Mouse (Mus musculus) brain, embryonic 14.5 days (tissue): ENCODE results near the gene Pla2g12b. TPM values are rescaled to one million over a fixed set of nuclear protein-coding genes. Genes with fewer than 3 reads are reported as not detected.
"Not testable (repeated sequence)": the region's sequence is repeated elsewhere in the genome, so short reads cannot be mapped to it uniquely, and the experiment has no call there.

Experiments used
- DNase-seq: peaks from one replicate; pipeline ENCODE4 v3.0.0-alpha.2; 2011; ENCODE audit warnings: low read depth
- CTCF ChIP-seq: fragments of 200-500 bp; IDR thresholded peaks from 2 replicates; pipeline ENCODE4 v1.5.1; 2012; ENCODE audit warnings: inconsistent platforms, mild to moderate bottlenecking, moderate library complexity, borderline replicate concordance; ENCODE audit not compliant: insufficient read depth, insufficient read length; ENCODE audit errors: extremely low read depth
- POLR2A ChIP-seq: fragments of 200-500 bp; IDR thresholded peaks from 2 replicates; pipeline ENCODE4 v1.6.1; 2012; ENCODE audit warnings: mild to moderate bottlenecking, inconsistent platforms, borderline replicate concordance; ENCODE audit not compliant: poor library complexity, insufficient read depth, insufficient read length, severe bottlenecking; ENCODE audit errors: extremely low read depth
- polyA plus RNA-seq: library from polyadenylated mRNA; depleted of rRNA; stranded (reverse); fragments of >200 nt; gene quantifications from 2 replicates; pipeline ENCODE4 v1.2.3, GENCODE M21; 2012

Gene Pla2g12b
- polyA plus RNA-seq, 1 experiment: not detected

DNA sequence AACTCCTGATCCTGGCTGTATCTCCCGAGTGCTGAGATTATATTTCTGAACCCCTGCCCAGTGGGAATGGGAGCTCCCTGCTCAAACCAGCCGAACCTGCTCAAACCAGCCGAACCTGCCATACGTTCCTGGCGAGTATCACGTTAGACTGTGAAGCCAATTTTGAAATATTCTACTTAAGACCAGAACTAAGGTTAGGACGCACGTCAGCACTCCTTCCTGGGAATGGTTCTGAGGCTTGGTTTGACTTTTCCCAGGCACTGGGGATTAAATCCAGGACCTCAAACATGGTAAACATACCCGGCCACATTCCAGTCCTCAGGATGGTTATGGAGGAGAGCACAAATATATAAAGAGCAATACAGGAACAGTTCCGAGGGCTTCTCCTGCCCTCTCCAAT lies 25.6 kb upstream of the Pla2g12b start:
- no peak for TF ChIP-seq POLR2A
- no peak for TF ChIP-seq CTCF
- no peak for DNase-seq

DNA sequence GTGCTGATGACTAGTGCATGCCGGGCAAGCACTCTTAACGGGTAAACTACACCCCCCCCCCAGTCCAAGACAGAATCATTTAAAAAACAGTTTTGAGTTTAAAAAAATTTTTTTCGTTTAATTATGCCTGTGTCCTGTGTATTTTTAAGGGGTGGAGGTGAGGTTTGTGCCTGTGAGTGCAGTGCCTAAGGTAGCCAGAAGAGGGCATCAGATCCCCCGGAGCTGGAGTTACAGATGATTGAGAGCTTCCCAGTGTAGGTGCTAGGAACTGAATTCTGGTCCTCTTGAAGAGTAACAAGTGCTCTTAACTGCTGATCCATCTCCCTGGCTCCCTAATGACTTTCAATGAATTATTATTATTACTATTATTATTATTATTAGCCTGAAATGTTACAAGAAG lies 24.7 kb upstream of the Pla2g12b start:
- no peak for DNase-seq
- TF ChIP-seq POLR2A (no peak), CTCF (no peak)

DNA sequence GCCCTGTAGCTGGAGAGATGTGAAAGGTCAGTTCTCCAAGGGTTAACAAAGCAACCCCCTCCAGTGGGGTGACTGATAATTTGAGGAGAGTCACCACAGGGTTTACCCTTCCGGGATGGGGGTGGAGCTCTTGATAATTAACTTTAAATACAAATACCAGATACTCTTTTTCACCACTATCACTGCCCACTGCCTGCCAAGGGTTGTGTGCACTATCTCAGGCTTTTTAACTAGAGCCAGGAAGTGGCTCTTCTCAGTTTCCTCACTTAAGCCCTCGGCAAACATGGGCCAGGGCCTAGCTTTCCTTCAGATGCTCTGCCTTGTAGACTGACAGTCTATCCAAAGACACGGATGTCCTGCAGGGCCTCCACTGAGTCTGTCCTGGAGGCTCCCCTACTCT lies 23.5 kb upstream of the Pla2g12b start:
- no peak for TF ChIP-seq POLR2A
- TF ChIP-seq CTCF: no peak
- DNase-seq: no peak

DNA sequence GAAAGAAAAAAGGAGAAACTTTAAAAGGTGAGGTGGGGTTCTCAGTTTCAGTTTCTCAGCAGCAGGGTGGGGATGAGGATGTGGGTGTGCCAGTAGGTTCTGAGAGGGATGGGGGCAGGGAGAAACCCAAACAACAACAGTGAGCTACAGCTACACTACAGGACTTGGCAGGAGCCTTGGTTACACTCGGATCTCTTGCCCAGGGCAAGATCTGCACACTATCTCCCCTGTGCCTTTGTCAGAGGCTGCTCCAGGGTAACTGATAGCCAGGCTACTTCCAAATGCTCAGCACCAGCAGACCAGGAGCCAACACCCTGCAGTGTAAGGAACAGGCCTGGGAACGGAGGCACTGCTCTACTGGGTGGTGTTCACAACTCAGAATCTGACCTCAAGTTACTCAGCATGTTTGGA lies 23.0 kb upstream of the Pla2g12b start:
- no peak for TF ChIP-seq CTCF
- no peak for TF ChIP-seq POLR2A

DNA sequence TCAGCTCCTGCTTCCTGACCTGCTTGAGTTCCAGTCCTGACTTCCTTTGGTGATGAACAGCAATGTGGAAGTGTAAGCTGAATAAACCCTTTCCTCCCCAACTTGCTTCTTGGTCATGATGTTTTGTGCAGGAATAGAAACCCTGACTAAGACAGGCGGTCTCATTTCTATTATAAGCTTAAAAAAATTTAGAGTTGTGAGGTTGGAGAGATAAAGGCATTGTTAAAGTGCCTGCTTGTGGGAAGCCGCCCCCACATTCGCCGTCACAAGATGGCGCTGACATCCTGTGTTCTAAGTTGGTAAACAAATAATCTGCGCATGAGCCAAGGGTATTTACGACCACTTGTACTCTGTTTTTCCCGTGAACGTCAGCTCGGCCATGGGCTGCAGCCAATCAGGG lies 21.9 kb upstream of the Pla2g12b start:
- not testable (repeated sequence) for DNase-seq

More for the DNA sequence above, 23.0 kb upstream of the Pla2g12b start:
- no peak for DNase-seq

DNA sequence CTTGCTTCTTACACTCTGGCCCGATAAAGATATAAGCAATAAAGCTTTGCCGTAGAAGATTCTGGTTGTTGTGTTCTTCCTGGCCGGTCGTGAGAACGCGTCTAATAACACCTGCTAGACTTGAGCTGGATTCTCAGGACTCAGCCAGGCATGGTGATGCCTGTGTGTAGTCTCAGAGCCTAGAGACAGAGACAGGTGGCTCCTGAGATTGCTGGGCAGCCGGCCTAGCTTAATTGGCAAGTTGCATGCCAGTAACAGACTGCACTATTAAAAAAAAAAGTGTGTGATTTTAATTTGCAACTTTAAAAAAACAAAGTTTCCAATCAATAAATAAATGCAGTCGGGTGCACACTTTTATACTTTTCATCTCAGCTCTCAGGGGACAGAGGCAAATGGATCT lies 16.5 kb upstream of the Pla2g12b start:
- DNase-seq: peak; percentile 80
- no peak for TF ChIP-seq POLR2A
- no peak for TF ChIP-seq CTCF

DNA sequence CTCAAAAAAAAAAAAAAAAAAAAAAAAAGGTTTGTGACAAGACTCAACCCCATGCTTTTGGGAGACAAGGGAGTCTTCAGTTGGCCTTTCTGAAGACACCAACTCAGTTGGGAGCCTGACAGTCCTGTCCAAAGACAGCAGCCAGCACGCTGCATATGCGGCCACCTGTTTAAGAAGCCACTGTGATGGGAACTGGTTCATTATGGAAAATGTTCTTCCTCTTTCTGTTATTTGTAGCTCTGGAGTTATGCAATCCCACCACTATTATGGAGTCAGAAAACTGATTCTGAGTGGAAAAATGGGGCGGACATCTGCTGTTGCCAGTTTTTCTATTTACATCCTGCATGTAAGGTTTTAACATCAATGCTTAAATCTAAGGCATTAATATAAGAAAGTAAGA lies 13.8 kb upstream of the Pla2g12b start:
- no peak for TF ChIP-seq POLR2A
- TF ChIP-seq CTCF: no peak
- DNase-seq: no peak

DNA sequence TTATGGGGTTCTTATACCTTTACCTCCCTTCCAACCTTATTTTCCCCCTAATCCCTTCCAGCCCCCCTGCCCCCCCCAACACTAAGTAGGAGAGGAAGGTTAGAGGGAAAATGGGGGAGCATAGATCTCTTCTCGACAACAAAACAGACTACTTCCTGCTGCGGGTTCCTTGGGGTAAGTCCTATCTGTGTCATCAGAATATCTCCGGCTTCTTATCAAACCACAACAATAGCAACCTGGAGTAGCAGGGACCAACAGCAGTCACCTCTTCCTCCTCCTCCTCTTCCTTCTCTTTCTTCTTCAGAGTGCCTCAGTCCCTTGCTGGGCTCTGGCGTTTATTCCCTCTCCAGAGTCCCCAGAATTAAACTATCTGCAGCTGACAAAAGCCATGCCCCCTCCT lies 11.6 kb upstream of the Pla2g12b start:
- TF ChIP-seq CTCF (no peak), POLR2A (no peak)
- no peak for DNase-seq

DNA sequence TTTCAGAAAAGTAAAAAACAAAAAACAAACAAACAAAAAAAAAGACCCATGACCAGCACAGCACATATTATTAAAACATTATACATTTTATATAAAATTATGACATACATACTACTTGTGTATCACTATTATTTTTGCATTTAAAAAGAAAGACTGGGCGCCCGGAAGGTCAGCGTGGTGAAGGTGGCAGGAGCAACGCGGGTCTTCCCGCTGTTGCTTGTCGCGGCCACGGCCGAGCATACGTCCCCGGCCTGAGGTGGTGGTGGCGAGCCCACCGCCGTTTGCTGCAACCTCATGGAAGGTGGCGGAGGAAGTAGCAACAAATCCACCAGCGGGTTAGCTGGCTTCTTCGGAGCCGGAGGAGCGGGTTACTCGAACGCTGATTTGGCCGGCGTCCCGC lies 8.0 kb upstream of the Pla2g12b start, which contains the start of gene Gm10273:
TSS of gene Gm10273 (plus strand) at position 172 of the 400 bp plus-strand sequence.
- DNase-seq: not testable (repeated sequence)

DNA sequence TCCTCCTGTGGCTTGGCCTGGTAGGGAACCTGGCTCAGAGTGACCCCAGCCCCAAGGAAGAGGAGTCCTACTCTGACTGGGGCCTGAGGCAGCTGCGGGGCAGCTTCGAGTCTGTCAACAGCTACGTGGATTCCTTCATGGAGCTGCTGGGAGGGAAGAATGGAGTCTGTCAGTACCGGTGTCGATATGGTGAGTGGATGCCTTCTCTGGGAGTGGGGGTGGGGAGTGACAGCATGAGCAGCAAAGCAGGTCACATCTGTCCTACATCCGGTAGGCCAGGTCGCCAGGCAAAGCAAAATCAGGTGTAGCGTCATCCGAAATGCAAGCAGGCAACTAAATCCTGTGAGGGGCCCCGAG lies 311 bp downstream of the Pla2g12b start:
- no peak for DNase-seq

DNA sequence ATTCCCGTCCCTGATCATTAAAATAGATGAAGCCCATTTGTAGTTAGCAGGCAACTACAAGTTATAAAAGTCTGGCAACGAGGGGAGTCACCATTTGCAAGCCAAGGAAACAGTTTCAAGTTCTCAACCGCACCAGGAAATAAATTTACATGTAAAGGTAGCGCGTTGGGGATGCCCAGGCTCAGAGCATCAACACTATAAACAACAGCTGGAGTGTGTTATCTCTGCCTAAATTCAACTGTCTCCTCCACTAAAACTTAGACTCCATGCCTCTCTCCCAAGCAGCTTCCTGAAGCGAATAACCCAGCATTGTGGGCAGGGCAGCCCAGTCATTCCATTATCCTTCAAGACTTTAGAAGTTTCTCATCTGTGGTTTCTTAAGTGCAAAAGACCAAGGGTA lies 5.0 kb downstream of the Pla2g12b start:
- TF ChIP-seq POLR2A (no peak), CTCF (no peak)
- DNase-seq: no peak

More for the DNA sequence above, 311 bp downstream of the Pla2g12b start:
- TF ChIP-seq CTCF: no peak
- no peak for TF ChIP-seq POLR2A

DNA sequence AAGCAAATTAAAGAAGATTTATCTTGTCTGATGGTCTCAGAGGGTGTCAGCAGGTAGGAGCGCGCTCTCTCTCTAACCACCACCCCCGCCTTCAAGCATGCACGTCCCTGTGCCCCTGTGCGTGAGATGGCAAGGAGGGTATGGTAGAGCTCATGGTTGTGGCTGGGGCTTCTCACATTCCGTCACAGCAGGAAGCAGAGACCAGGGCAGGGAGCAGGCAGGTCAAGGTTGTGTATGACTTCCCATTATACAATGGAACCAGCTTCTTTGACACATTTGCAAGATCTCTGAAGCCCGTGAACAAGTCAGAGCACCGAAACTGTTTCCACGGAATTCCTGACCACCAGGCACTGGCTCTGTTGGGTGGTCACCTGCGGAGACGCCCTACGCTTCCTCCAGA lies 6.8 kb downstream of the Pla2g12b start:
- TF ChIP-seq CTCF (no peak), POLR2A (no peak)

DNA sequence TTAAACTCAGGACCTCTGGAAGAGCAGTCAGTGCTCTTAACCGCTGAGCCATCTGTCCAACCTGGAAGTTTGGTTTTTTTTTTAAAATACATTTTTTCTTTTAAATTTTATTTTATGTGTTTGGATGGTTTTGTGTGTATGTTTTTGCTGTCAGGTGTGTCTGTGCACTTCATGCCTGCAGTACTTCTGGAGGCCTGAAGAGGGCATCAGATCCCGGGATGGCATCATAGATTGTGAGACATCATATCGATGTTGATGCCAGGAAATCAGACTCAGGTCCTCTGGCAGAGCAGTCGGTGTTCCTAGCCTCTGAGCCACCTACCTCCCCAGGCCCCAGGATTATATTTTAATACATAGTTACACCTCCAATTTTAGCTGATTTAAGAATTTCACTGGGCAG lies 10.3 kb downstream of the Pla2g12b start:
- no peak for DNase-seq
- TF ChIP-seq CTCF (peak; percentile 37; the same call in 1 of the 2 replicates), POLR2A (no peak)

More for the DNA sequence above, 6.8 kb downstream of the Pla2g12b start:
- DNase-seq: no peak
